ENCODE assay signal across 9 mouse cellular contexts in genomic region chr14:118713869-118714268, GRCm38 (mm10). TPM values are rescaled to one million over a fixed set of nuclear protein-coding genes. Genes with fewer than 3 reads are reported as not detected.
DNase-seq lines count a peak whose midpoint lies in the region; ATAC-seq lines count a peak whose summit lies in the region.
"Had no signal": no experiment of that assay in that cellular context is flagged by ENCODE, and none has a peak within 500 bp of the region (broad histone marks: within the 10 kb centered on the region; RNA-seq: fewer than 3 reads in every experiment).

No protein-coding gene starts in this region.

- no peak for ATAC-seq in heart, embryonic 14.5 days (ENCODE audit: insufficient number of reproducible peaks, insufficient read depth, low FRiP score, low read depth)
- ATAC-seq in hindbrain, embryonic 14.5 days (ENCODE audit: low FRiP score), result no peak
- no peak for ATAC-seq in midbrain, embryonic 13.5 days

- peaks cover 14 to 16% of the 10 kb centered on the region in 2 experiments for H3K4me1 ChIP-seq in heart, embryonic 14.5 days (ENCODE audit: control insufficient read depth in 2 of 2, insufficient read depth in 2 of 2, low read length in 2 of 2)
- H3K4me1 ChIP-seq in embryonic facial prominence, embryonic 10.5 days, result peaks cover 20% of the 10 kb centered on the region
- peaks cover 16% of the 10 kb centered on the region for H3K4me1 ChIP-seq in hindbrain, embryonic 14.5 days (replicated peaks; ENCODE audit: control insufficient read depth, insufficient read depth, low read length)
- peaks cover 22% of the 10 kb centered on the region for H3K4me1 ChIP-seq in midbrain, embryonic 13.5 days (replicated peaks)

- H3K9ac ChIP-seq in heart, embryonic 14.5 days (ENCODE audit: low read length), result peak overlapping the region; percentile 69
- H3K9ac ChIP-seq in hindbrain, embryonic 14.5 days, result peak overlapping the region; percentile 55
- H3K9ac ChIP-seq in midbrain, embryonic 13.5 days (replicated peaks), result peak overlapping the region; percentile 42; the same call in 1 of the 2 replicates

- no peak for DNase-seq in heart, adult 8-10 months (ENCODE audit: low spot score)
- DNase-seq in embryonic facial prominence, embryonic 10.5 days (ENCODE audit: low spot score), result no peak
- no peak for DNase-seq in hindbrain, embryonic 14.5 days (ENCODE audit: low spot score)
- no peak for DNase-seq in right cerebral cortex, postnatal 36 days (ENCODE audit: low spot score in 2 of 2)
- no peak for DNase-seq in frontal cortex, postnatal 14 days (ENCODE audit: low spot score in 2 of 2)
- no peak for DNase-seq in adrenal gland, adult 18-20 months (ENCODE audit: low spot score in 2 of 2)

- 7% methylated on average over 8 of the region's 8 CpGs for WGBS in heart, embryonic 14.5 days
- 5% methylated on average over 8 of the region's 8 CpGs for WGBS in embryonic facial prominence, embryonic 10.5 days
- 5% methylated on average over 8 of the region's 8 CpGs for whole genome bisulfite sequencing in hindbrain, embryonic 14.5 days
- 9% methylated on average over 8 of the region's 8 CpGs for WGBS in midbrain, embryonic 13.5 days

- H3K9me3 ChIP-seq in heart, embryonic 14.5 days (ENCODE audit: control insufficient read depth, low read length), result no peaks in the 10 kb centered on the region
- no peaks in the 10 kb centered on the region for H3K9me3 ChIP-seq in embryonic facial prominence, embryonic 10.5 days
- no peaks in the 10 kb centered on the region for H3K9me3 ChIP-seq in hindbrain, embryonic 14.5 days (ENCODE audit: control insufficient read depth, low read length)
- H3K9me3 ChIP-seq in midbrain, embryonic 13.5 days, result no peaks in the 10 kb centered on the region

- H3K27me3 ChIP-seq in heart, embryonic 14.5 days (ENCODE audit: control insufficient read depth, insufficient read depth, low read length), result no peaks in the 10 kb centered on the region
- H3K27me3 ChIP-seq in embryonic facial prominence, embryonic 10.5 days (replicated peaks; ENCODE audit: low read depth, poor library complexity, severe bottlenecking), result peaks cover 63% of the 10 kb centered on the region
- no peaks in the 10 kb centered on the region; the same call in 1 of the 2 replicates for H3K27me3 ChIP-seq in hindbrain, embryonic 14.5 days (ENCODE audit: control insufficient read depth, insufficient read depth, low read length)
- H3K27me3 ChIP-seq in midbrain, embryonic 13.5 days, result peaks cover 29% of the 10 kb centered on the region
- H3K27me3 ChIP-seq: CH12.LX had no signal

- H3K36me3 ChIP-seq in heart, embryonic 14.5 days (ENCODE audit: control insufficient read depth, insufficient read depth, low read length), result no peaks in the 10 kb centered on the region
- H3K36me3 ChIP-seq in embryonic facial prominence, embryonic 10.5 days (replicated peaks), result no peaks in the 10 kb centered on the region
- no peaks in the 10 kb centered on the region for H3K36me3 ChIP-seq in hindbrain, embryonic 14.5 days (replicated peaks; ENCODE audit: control insufficient read depth, insufficient read depth)
- no peaks in the 10 kb centered on the region for H3K36me3 ChIP-seq in midbrain, embryonic 13.5 days

- peak overlapping the region; percentile 87 for H3K4me2 ChIP-seq in heart, embryonic 14.5 days (ENCODE audit: low read length)
- H3K4me2 ChIP-seq in hindbrain, embryonic 14.5 days (replicated peaks), result peak overlapping the region; percentile 64
- peak overlapping the region; percentile 61 for H3K4me2 ChIP-seq in midbrain, embryonic 13.5 days (replicated peaks)

- no peak overlapping the region for H3K27ac ChIP-seq in heart, embryonic 14.5 days (replicated peaks in 1 of 2; ENCODE audit: control insufficient read depth in 1 of 2, insufficient read depth in 1 of 2, low read depth in 2 of 2, low read length in 2 of 2)
- no peak overlapping the region for H3K27ac ChIP-seq in embryonic facial prominence, embryonic 10.5 days (replicated peaks)
- no peak overlapping the region for H3K27ac ChIP-seq in hindbrain, embryonic 14.5 days
- H3K27ac ChIP-seq in midbrain, embryonic 13.5 days, result no peak overlapping the region

- H3K4me3 ChIP-seq in heart, embryonic 14.5 days (ENCODE audit: control insufficient read depth in 1 of 2, insufficient read depth in 1 of 2, low read depth in 1 of 2, low read length in 2 of 2), result peak overlapping the region in 1 of 2 experiments; percentile 36; a peak in 3 of 4 replicates
- H3K4me3 ChIP-seq in embryonic facial prominence, embryonic 10.5 days, result peak overlapping the region; percentile 53
- peak overlapping the region; percentile 31 for H3K4me3 ChIP-seq in hindbrain, embryonic 14.5 days (replicated peaks; ENCODE audit: low read length)
- peak overlapping the region; percentile 35 for H3K4me3 ChIP-seq in midbrain, embryonic 13.5 days (replicated peaks)

RNA-seq across cellular contexts. Expression of gene Abcc4, which starts 7.8 kb away (rescaled TPM):
- 1.8 and 1.9 TPM in 2 replicates for polyA plus RNA-seq in heart, embryonic 14.5 days (2014; fragmentation: Nextera tagmentation; extraction: Ambion mirVana)
- 1 to 10 TPM; 7.4 to 9.9 (median 8.5) TPM for total RNA-seq in heart, adult 8-10 months (2022)
- 2.6 and 3.2 TPM in 2 replicates for polyA plus RNA-seq in embryonic facial prominence, embryonic 10.5 days (2016; fragmentation: Nextera tagmentation; extraction: Ambion mirVana)
- 2.6 TPM in 2 replicates for polyA plus RNA-seq in hindbrain, embryonic 14.5 days (2014; fragmentation: Nextera tagmentation; extraction: Ambion mirVana)
- 1.5 and 1.6 TPM in 2 replicates for polyA plus RNA-seq in midbrain, embryonic 13.5 days (2015; fragmentation: Nextera tagmentation; extraction: Ambion mirVana)
- total RNA-seq in adrenal gland, adult 18-20 months (2021), result 10 to 100 TPM; 13.8 to 16.9 TPM
